Mouse (Mus musculus) gastrocnemius, postnatal 36 days (tissue): ENCODE measurements around the gene Gm10134. TPM values are rescaled to one million over a fixed set of nuclear protein-coding genes. Genes with fewer than 3 reads are reported as not detected.

Experiments used
- DNase-seq, 2 experiments: peaks; one replicate each; pipeline ENCODE4 v3.0.0; 2022
- intact Hi-C: fragments of 180-260 bp; cut with DNase I; formaldehyde crosslinking; loops from one replicate; pipeline ENCODE4 v1.15.1; 2025
- total RNA-seq, 2 experiments: library from RNA; stranded (reverse); gene quantifications; 2 replicates each; pipeline ENCODE4 v1.2.3; 2021

The Gm10134 gene
- total RNA-seq, 2 experiments from 2014 or later = not detected

DNA sequence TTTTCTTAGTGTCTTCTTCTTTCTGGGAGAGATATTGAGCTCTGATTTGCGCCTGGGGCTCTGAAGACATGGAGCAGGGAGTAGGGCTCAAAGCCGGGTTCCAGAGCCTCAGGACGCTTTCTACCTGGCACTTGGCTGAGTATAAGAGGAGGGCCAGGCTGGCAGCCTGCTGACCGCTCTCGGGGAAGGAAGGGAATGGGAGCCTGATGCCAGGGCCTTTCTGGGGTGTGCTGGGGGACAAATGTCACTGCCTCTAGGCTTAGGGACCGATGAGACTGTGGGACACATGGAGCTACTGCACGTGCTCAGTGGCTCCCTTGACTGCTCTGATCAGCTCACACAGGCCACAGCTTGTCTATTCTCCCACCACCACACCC is 22.4 kb downstream of the Gm10134 start:
- DNase-seq = no peak
- intact Hi-C loops = no loop called here

DNA sequence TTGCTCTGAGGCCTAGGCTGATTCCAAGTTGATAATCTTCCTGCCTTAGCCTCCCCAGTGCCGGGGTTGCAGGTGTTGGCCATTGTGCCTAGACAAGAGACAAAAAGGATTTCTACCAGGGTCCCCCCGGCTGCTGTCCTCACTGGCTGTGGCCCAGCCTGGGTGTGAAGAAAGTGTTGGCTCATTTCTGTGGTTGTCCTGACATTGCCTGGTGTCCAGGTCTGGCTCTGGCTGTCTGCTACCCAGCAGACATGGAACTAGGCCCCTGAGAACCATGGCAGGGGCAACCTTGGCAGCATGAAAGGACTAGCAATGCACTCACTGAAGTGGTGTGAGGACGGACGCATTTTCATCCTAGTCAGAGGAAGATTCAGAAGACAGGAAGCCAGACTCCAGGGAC is 24.0 kb downstream of the Gm10134 start:
- intact Hi-C loops = no loop called here
- DNase-seq = no peak

DNA sequence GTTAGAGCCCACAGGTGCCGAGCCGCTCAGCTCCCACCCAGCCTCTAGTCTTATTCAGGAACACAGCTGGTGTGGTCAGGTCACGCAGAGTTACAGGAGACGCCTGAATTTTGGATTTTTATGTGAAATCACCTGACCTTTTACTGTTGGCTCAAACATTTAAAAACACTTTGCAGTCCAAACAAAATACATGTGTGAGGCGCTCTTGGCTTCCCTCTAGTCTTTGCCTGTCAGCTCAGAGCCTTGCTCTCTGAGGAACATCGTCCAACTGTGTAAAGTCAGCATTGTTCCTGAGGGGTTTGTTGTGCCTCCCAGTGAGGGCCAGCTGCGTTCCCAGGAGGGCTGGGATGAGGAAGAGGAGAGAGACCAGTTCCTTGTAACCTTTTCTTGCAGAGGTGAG is 24.4 kb downstream of the Gm10134 start:
- intact Hi-C loops = no loop called here

DNA sequence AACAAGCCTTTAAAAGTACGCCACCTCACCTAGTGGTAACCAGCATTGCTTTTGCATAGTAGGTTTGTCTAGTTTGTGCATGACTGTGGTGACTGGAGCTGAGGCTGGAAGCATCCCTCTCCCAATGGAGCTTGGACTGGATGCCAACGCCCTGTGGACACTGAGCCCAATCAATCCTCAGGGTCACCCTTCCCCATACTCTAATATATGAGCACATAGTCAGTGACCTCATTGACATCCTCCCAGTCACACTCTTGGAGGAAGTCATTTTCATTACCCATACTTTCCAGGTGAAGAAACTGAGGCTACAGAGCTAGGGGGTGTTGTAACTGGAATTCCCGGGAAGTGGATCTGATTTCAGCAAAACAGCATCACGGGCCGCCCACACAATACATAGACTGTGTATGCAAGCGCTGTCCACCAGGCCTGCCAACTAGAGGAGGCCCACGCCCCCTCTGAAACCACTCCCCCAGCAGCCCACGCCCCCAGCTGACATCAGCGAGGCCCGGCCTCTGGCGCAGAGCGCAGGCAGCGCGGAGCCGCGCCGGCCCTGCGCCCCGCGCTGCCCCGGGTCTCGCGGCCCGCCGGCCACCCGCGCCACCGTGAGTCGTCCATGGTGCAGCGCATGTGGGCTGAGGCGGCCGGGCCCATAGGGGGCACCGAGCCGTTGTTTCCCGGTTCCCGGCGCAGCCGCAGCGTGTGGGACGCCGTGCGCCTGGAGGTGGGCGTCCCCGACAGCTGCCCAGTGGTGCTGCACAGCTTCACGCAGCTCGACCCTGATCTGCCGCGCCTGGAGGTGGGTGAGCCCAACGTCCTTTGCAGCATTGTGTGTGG is 27.3 kb downstream of the Gm10134 start:
- DNase-seq = peak; percentile 85 to 88
- intact Hi-C loops = no loop called here

More for the DNA sequence above, 24.4 kb downstream of the Gm10134 start:
- DNase-seq = no peak

DNA sequence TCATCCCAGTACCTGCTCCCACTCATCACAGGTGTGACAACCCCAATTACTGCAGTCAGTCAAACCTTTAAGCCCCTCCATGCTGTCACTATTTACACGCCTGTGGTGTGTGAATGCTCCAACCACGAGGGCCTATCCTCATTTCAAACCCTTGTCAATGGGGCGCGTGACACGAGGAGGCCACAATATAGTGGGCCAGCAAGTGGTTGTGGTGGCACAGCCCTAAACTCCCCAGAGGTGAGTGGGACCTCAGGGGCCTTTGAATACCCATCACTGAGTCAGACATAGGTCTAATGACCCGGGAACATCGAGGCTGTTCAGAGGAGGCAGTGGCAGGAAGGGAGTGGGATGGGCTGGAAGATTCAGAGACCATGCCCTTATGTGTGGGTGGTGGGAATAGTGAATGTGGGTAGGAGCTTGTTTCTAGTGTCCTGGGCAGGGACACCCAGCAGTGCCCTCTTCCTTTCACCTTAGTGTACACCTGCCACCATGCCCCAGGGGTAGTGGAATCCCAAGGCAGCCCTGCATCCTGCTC is 28.1 kb downstream of the Gm10134 start:
- DNase-seq = no peak
- intact Hi-C loops = no loop called here

DNA sequence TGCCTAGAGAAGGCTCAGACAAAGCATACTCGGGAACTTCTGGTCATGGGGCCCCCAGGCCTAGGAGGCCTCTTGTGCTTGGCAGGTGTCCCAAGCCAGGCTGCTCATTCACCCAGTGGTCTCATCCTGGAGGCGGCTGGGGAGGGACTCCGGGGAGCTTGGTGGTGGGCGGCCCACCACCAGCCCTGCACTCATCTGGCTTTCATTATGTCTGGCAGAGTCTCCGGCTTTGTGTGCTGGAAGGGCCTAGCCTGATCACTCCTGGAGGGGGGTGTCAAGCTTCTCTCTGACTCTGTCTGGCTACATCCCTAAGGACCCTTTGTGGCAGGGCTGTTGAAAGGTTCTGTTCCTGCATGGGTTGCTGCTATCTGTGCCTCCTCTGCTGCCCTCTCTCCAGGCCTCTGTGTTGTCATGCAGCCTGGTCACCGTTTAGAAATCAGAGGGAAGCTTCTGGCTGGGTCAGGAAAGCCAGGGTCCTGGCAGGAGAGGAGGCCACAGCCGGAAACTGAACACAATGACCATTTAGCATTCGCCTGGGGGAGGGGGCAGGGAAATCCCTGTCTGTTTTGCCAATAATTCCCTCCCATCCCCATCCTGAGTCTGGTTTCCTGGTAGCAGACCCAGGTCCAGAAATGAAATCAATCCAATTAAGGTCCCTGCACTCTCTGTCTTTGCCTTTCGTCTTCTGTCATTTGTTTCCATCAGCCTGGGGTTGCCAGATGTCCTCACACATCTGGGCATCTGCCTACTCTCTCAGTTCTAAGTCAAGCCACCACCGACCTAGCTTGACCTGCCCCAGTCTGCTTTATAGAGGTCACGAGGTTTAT is 28.8 kb downstream of the Gm10134 start:
- no peak for DNase-seq
- intact Hi-C loops = no loop called here

DNA sequence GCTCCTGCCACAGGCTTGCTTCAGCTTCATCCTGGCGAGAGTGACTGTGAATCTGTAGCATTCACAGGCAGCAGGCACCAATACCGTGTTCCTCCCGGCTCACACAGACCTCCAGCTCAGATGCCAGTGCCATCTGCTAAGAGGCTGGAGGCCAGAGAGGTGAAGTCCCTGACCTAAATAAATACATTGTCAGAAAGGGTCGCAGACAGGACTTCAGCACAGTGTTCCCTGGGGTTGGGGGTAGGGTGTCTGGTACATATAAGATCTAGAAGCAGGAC is 29.3 kb downstream of the Gm10134 start:
- DNase-seq = no peak
- intact Hi-C loops = no loop called here

DNA sequence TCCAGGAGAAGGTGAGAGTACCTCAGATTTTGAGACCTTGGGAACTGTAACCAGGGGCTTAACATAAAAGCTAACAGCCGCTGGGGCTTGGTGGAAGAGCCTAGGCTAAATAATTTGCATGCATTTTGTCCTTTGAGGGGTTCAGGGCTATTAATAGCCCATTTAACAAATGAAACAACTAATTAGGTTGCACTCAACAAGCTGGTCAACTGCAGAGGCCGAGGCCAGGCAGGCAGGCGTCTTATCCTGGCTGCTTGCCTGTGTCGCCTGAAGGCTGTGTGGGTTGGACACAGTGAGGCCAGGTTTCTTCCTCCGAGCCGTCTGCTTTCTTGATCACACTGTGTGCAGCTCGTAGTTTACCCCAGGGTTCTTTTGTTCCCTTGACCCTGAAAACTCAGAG is 29.8 kb downstream of the Gm10134 start:
- no peak for DNase-seq
- intact Hi-C loops = no loop called here

DNA sequence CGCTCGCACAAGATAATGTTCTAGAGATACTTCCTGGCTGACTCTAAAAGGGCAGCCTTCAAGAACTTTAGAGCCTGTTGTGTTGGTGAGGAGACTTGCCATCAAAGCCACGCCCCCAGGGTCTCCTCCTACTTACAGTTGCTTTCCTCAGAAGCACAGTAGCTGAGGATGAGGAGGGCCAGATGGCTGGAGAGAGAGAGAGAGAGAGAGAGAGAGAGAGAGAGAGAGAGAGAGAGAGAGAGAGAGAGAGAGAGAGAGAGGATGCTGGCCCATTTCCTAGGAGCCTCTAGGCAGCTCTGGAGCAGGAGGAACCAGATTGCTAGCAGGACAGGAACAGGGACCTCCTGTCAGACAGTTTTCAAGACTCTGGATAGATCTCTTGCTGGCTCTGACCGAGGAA is 30.3 kb downstream of the Gm10134 start:
- intact Hi-C loops = no loop called here
- DNase-seq = no peak

DNA sequence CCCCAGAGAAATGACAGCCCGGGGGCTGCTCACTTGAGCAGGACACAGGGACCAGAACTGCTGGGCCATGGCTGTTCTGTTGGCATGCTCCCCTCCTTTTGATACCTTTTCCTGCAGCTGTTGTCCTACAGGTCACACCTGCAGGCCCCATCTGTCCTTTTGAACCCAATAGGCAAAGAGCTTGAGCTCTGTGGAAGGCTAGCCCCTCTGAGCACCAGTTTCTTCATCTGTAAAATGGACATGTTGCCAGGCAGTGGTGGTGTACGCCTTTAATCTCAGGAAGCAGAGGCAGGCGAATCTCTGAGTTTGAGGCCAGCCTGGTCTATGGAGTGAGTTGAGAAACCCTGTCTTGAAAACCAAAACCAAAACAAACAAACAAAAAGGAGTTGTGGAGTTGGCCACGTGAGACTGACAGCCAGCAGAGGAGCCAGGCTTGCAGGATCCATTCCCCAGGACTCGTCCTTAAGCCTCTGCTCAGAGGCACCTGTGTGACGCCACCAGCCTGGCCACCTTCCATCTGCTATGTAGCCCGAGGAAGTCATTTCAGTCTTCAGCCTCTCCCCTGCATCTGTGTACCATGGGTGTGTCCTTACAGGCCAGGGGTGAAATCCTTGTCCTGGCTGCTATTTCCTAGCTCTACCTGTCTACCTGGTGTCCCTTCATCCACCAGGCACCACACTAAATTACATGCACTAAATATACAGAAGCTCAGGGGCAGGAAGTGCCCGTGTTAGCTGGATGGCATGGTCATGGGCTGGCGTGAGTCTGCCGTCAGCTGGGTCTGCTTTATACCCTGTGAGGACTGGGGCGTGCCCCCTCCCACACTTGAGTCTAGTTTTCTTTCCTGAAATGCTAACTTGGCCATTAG is 31.1 kb downstream of the Gm10134 start:
- no peak for DNase-seq
- intact Hi-C loops = no loop called here

DNA sequence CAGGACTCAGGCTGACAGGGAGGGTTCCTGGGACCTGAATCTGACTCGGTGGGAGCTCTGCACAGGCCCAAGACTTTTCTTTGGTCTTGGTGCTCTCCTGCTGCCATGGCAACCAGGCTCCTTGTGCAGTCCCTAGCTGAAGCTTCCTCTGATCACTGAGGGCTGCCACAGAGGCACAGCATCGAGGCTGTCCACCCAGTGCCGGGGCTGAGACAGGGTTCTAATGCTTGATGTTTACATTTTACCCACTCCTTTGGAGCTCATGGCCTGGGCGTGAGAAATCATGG is 31.7 kb downstream of the Gm10134 start:
- intact Hi-C loops = no loop called here
- no peak for DNase-seq

DNA sequence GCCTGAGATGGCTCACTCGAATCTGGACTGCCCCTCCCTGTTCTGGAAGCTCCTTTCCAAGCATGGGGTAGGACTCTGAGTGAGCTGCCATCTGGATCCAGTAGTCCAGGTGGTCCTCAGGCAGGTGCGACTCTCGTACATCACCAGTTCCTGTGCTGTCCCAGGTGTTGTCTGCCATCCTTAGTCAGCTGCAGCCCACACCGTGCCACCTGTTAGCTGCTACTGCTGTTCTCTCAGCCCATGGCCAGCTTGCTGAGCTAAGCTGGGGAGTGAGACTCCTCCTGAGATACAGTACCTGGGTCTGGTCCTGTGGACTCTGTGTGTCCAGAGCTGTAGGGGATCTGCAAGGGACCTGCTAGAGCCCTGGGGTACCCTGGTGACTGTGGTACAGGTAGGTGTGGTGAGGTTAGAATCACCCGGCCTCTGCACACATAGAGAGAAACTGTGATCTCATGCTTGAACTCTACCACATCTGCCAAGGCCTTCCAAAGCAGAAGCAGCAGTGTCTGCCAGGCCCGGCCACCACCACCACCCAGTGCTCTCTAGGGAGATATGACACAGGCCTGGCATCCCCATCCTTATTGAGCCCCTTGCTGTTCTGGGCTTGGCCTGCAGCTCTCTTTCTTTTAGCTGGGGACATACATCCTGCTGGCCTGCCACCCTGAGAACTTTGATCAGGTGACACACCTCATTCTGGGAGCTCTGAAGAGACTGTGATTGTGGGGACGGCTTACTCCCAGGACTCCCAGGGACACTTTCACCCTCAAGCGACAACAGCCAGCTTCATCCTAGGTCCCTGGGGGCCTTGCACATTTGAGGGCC is 32.3 kb downstream of the Gm10134 start:
- DNase-seq = no peak
- intact Hi-C loops = no loop called here

DNA sequence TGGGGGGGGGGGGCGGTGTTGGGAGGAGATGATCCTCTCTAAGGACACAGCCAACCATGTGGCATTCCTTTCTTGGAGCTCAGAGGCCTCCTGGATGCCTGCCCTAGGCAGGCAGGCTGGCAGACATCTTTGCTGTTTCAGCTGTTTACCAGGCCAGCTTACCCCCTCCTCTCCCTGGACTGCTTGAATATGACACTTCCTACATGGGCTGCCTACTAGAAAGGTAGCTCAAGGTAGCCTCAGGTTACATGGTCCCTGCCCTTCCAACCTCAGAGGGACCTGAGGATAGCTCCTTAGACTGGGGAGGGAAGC is 32.9 kb downstream of the Gm10134 start:
- DNase-seq = no peak
- intact Hi-C loops = no loop called here

DNA sequence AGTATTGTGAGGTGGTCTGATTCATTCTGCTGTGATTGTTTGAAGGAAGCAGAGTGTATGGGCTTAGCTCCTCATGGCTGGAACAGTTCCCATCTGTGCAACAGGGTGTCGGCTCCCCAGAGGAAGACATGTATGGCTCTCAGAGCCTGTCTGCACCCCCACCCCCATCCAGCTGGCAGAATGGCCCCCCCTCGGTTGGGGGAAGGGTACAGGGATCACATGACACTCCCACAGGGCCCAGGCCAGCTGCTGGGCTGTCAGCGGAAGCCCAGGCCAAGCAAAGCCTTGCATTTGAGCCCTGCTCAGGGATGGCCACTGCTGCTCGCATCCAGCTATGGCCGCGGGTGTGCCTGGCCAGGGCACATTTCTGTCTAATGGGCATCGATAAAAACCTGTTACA is 33.3 kb downstream of the Gm10134 start:
- DNase-seq = peak; percentile 73 to 78

DNA sequence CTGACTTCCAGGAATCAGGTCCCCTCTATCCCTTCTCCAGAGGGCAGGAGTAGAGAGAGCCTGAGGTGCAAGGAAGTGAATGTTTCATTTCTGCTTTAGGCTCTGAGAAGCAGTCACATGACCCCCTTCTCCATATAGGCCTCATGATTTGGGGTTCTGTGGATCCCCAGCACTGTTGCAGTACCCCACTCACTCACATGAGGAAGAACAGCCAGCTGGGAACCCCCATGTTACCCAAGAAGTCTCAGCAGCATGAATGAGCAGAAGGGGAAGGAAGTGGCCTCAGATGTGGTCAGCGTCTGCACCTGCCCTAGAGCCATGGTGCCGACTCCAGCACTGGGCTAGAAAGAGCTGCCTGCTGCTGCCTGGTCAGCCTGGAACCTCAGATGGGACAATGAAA is 34.1 kb downstream of the Gm10134 start:
- intact Hi-C loops = no loop called here
- no peak for DNase-seq

More for the DNA sequence above, 33.3 kb downstream of the Gm10134 start:
- intact Hi-C loops = no loop called here

DNA sequence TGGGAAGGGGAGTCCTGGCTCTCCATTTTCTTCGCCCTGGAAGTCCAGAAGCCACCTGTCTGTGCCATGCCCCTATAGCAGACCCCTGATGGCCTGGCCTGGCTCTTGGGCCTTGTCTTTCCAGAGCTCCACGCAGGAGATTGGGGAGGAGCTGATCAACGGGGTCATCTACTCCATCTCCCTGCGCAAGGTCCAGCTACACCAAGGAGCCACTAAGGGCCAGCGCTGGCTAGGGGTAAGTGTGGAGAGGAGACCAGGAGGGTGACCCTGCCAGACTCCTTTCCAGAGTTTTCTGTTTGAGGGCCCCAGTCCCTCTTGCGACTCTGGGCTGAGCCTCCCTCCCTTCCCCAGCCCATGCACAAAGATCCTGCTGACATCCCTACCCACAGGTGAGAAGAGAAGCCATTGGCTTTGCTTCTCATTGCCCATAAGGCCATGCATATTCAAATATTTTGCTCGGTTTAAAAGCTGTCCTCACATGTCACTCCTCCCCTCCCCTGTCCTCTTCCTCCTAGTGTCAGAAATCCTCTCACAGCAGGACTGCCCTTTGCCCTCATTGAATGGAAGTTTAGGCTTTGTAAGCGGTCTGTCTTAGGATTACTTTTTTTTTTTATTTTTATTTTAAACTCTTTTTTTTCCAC is 34.8 kb downstream of the Gm10134 start:
- DNase-seq = no peak
- intact Hi-C loops = no loop called here

DNA sequence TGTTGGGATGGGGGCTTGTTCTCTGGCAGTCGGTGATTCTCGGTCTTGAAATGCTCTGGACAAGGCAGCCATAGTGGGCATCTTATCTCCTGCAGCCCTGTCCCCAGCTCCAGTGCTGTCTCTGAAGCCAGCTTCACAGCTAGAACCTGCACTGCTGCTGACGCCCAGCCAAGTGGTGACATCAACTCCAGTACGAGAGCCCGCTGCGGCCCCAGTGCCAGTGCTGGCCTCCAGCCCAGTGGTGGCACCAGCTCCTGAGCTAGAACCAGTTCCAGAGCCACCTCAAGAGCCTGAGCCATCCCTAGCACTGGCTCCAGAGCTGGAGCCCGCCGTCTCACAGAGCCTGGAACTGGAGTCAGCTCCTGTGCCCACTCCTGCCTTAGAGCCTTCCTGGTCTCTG is 38.0 kb downstream of the Gm10134 start:
- no peak for DNase-seq
- intact Hi-C loops = no loop called here

DNA sequence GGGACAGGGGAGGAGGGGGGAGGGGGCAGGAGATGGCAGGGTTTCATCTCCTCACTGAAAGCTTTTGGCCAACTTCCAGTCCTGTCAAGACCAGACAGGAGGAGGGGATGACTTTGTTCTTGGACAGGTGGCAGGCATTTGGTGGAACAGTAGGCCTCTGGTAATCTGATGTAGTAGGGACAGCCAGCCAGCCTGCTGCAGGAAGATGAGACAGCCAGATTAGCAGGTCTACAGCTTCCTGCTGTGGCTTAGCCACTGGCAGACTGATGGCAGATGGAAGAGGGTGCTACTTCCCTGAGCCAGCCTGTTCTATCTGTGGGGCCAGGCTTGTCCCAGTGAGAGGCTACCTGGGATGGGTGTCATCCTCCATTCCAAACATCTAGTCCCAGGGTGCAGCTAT is 40.1 kb downstream of the Gm10134 start:
- DNase-seq = no peak
- intact Hi-C loops = no loop called here

DNA sequence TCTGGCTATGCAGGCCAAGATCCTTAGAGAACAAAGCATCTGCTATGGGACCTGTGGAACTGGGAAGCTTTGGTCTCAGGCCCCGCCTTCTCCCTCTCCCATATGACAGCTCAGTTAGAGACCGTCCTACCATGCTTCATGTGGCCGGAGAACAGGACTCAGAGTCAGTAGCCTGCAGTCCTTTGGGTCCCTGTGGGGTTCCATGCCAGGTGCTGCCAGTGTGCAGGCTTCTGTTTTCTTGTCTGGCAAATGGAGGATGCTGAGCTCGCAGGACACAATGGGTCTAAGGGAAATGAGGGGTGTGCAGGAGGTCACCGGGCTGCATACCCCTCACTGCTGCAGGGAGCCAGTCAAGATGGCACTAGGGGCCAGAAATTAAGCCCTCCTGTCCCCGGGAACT is 40.7 kb downstream of the Gm10134 start:
- DNase-seq = no peak
- intact Hi-C loops = no loop called here
